Mouse (Mus musculus) embryonic fibroblast, embryonic 13.5 days (primary cell): ENCODE data around the gene Pigc. TPM values are rescaled to one million over a fixed set of nuclear protein-coding genes. Genes with fewer than 3 reads are reported as not detected.

Experiments used
- H3K27ac ChIP-seq: 2 replicates; pipeline ENCODE4 v1.5.1; 2012; ENCODE audit warnings: low read length, control low read depth, inconsistent platforms; ENCODE audit not compliant: insufficient read depth
- H3K4me1 ChIP-seq: 2 replicates; pipeline ENCODE4 v1.6.1; 2011; ENCODE audit warnings: low read length; ENCODE audit not compliant: control insufficient read depth, insufficient read depth
- H3K4me3 ChIP-seq: 2 replicates; pipeline ENCODE4 v1.5.1; 2011; ENCODE audit warnings: mild to moderate bottlenecking, control low read depth, low read length; ENCODE audit not compliant: insufficient read depth
- CTCF ChIP-seq: IDR thresholded peaks from 2 replicates; pipeline ENCODE4 v1.5.1; 2011; ENCODE audit warnings: mild to moderate bottlenecking, control low read depth, low read length, moderate library complexity, borderline replicate concordance; ENCODE audit not compliant: insufficient read depth
- POLR2A ChIP-seq: IDR thresholded peaks from 2 replicates; pipeline ENCODE4 v1.6.1; 2011; ENCODE audit warnings: low read depth, mild to moderate bottlenecking, control low read depth, low read length, moderate library complexity
- polyA plus RNA-seq: library from polyadenylated mRNA; stranded (reverse); fragments of >200 nt; gene quantifications from 2 replicates; pipeline ENCODE4 v1.2.4, GENCODE M21; 2011; ENCODE audit warnings: low read depth; ENCODE audit not compliant: missing spikeins, insufficient read length

Pigc gene
- polyA plus RNA-seq, 1 experiment, result 38.6 TPM

GRCm38 (mm10) chr1:162004821-162005770, 36.1 kb downstream of the Pigc start:
- no peak overlapping the region for H3K4me3 ChIP-seq
- peaks cover 32% of the 10 kb centered on the region for H3K4me1 ChIP-seq
- H3K27ac ChIP-seq, result peak overlapping the region; percentile 99
- peak; percentile 31; the same call in 1 of the 2 replicates for TF ChIP-seq POLR2A
- peak; percentile 69; the same call in 1 of the 2 replicates for TF ChIP-seq CTCF

DNA sequence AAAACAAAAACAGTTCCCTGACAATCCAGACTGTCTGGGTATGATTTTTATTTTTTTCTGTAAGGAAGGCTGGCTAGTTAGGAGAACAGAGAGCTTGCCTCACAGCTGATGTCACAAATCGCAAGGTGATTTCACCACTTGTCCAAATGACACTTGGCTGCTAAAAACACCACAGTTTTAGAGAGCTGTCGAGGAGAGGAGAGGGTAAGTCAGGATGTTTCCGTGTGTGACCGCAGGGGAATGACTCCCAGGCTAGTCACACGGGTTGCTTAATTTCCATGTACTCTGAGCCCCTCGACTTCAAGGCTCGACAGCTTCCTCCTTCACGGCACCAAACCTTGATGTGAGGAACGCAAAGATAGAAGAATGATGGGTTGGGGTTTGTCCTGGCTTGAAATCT, 37.1 kb downstream of the Pigc start:
- Histone ChIP-seq H3K4me3 (no peak overlapping the region), H3K4me1 (peaks cover 24% of the 10 kb centered on the region), H3K27ac (peak overlapping the region; percentile 99)
- TF ChIP-seq CTCF (no peak), POLR2A (peak; percentile 42; the same call in 1 of the 2 replicates)

DNA sequence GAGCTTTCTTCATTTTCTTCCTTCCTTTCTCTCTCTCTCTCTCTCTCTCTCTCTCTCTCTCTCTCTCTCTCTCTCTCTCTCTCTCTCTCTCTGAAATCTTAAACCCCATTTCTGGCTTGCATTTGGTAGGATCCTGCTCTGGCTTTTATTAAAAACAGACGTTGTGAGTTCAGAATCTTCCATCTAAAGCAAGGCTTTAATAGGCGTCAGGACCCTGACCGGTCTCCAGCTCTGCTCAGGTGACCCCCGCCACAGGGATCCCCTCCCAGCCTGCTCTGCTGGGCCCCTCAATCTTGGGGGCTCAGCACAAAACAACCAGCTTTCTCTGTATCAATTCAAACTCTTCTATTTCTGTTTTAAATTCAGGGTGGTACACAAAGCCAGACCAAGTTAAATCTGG, 39.2 kb downstream of the Pigc start:
- H3K4me3 ChIP-seq, result no peak overlapping the region
- peak overlapping the region; percentile 99 for H3K27ac ChIP-seq
- TF ChIP-seq CTCF (no peak), POLR2A (no peak)
- H3K4me1 ChIP-seq, result peaks cover 21% of the 10 kb centered on the region

- Histone ChIP-seq H3K27ac (peak overlapping the region; percentile 99), H3K4me3 (no peak overlapping the region), H3K4me1 (peaks cover 22% of the 10 kb centered on the region)
- TF ChIP-seq CTCF (no peak), POLR2A (peak; percentile 55)
Measured at GRCm38 (mm10) chr1:162008631-162009067, 39.7 kb downstream of the Pigc start.

GRCm38 (mm10) chr1:162009086-162009485, 40.1 kb downstream of the Pigc start:
- TF ChIP-seq CTCF (no peak), POLR2A (peak; percentile 12; the same call in 1 of the 2 replicates)
- peak overlapping the region; percentile 99 for H3K27ac ChIP-seq
- H3K4me3 ChIP-seq, result no peak overlapping the region
- peaks cover 23% of the 10 kb centered on the region for H3K4me1 ChIP-seq

- Histone ChIP-seq H3K4me3 (no peak overlapping the region), H3K27ac (no peak overlapping the region), H3K4me1 (peaks cover 30% of the 10 kb centered on the region)
- TF ChIP-seq POLR2A (no peak), CTCF (no peak)
Measured at GRCm38 (mm10) chr1:162011523-162012245, 42.7 kb downstream of the Pigc start.

GRCm38 (mm10) chr1:162013561-162013960, 44.6 kb downstream of the Pigc start:
- TF ChIP-seq CTCF, result no peak
- TF ChIP-seq POLR2A, result no peak
- H3K4me3 ChIP-seq, result no peak overlapping the region
- H3K27ac ChIP-seq, result peak overlapping the region; percentile 76
- H3K4me1 ChIP-seq, result peaks cover 37% of the 10 kb centered on the region

DNA sequence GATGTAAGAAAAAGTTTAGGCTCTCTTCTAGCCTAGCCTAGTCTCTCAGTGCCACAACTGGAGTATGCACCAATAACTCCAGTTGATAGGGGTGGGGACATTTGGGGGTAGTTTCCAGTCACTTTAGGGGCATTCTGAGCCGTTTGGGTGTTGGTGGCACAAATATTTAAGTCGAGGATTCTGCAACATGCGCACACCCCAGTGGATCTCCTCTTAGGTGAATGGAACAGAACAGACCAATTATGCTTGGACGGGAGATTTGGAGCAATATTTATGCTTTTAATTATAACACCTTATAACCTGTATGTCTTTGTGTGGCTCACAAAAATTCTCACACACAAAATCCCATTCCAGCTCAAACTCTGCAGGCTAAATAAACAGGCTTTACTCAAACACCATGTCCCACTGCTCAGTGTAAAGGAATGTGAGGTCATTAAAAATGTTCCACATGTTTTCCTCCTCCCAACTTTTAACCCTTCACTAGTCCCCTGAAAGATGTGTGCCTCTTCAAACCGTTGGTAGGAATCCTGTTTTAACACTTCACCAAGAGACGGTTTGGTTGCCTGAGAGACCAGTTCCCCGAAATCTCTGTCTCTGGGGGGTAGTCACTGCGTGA, 46.4 kb downstream of the Pigc start:
- TF ChIP-seq POLR2A (no peak), CTCF (no peak)
- no peak overlapping the region for H3K4me3 ChIP-seq
- peak overlapping the region; percentile 100 for H3K27ac ChIP-seq
- H3K4me1 ChIP-seq, result peaks cover 36% of the 10 kb centered on the region

DNA sequence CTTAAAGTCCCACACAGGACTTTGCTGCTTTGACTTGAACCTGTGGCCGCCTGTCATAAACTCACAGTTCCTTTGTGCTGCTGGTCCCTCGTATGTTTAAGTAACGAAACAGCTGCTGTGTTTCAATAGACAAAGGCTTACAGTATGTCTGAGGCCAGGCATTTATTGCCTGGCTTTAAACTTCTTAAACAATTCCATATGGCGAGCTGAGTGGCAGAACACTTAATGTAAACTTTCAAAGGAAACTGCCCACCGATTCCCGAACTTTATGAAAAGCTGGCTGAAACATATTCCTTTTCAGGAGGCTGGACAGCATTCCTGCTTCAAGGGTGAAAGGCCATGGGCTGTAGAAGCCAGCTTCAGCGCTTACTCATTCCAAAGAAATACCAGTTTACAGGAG, 48.0 kb downstream of the Pigc start:
- H3K4me3 ChIP-seq, result no peak overlapping the region
- peaks cover 40% of the 10 kb centered on the region for H3K4me1 ChIP-seq
- H3K27ac ChIP-seq, result peak overlapping the region; percentile 100
- peak; percentile 27; the same call in 1 of the 2 replicates for TF ChIP-seq POLR2A
- no peak for TF ChIP-seq CTCF

DNA sequence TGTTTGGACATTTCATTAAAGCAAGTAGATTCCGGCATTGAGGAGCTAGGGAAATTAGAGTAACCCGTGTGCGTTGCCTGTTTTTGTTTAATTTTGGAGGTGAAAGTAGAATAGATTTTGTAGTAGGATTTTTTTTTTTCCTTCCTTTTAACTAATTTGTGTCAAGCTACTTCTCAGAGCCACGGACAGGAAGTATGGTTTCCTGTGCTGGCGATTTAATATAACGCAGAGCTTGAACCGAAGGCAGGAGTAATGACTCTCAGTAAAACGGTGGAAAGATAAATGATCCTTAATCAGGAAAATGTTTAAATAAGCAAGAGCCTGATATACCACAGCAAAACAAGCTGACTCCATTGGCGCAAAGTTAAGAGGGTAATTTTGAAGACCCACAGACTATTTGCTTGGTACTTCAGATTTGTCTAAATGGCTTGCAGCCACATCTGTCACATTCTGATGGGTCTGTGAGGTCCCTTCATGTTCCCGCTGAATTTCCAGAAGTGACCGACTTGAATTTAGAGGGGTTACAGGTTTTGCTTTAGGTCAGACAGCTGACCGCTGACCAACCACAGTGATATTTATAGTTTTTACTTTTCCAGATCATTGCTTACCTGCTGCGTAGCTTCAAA, 49.1 kb downstream of the Pigc start:
- H3K27ac ChIP-seq, result peak overlapping the region; percentile 100
- H3K4me3 ChIP-seq, result no peak overlapping the region
- TF ChIP-seq CTCF (no peak), POLR2A (no peak)
- H3K4me1 ChIP-seq, result peaks cover 43% of the 10 kb centered on the region
